8 mouse cellular contexts compared by ENCODE assay signal in the genomic region with DNA sequence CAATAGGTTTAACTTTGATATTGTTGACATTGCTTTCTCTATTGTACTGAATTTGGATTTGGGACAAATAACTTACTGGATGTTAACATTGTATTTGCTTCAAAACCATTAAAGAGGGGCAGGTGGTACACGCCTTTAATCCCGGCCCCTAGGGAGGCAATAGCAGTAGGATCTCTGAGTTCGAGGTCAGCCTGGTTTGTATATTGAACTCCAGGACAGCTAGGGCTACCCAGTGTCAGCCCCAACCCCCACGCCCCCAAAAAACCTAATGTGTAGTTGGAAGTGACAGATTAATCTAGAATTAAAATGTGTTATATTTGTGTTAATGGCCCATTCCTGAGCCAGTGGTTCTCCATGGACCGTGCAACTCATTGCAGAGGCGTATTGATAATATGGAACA. TPM values are rescaled to one million over a fixed set of nuclear protein-coding genes. Genes with fewer than 3 reads are reported as not detected.
DNase-seq lines count a peak whose midpoint lies in the region; ATAC-seq and TF ChIP-seq lines count a peak whose summit lies in the region.

No protein-coding gene starts in this region.

- H3K27ac ChIP-seq in kidney, embryonic 16.5 days (ENCODE audit: low read length) = peak overlapping the region; percentile 93
- H3K27ac ChIP-seq in embryonic facial prominence, embryonic 10.5 days (replicated peaks) = peak overlapping the region; percentile 91; the same call in 1 of the 2 replicates
- 0 out of 2 replicates have a peak overlapping the region, but pooled peaks have one; percentile 89 for H3K27ac ChIP-seq in midbrain, postnatal 0 days (ENCODE audit: low read depth, low read length)

- no peak for ATAC-seq in kidney, embryonic 16.5 days (ENCODE audit: low FRiP score, low TSS enrichment)
- ATAC-seq in midbrain, postnatal 0 days (ENCODE audit: low FRiP score) = no peak
- ATAC-seq in erythroid progenitor cell, adult 5-6 weeks (replicated peaks; ENCODE audit: low FRiP score, poor library complexity, severe bottlenecking) = no peak

- no peaks in the 10 kb centered on the region for H3K27me3 ChIP-seq in kidney, embryonic 16.5 days (ENCODE audit: insufficient read depth, low read length)
- no peaks in the 10 kb centered on the region for H3K27me3 ChIP-seq in embryonic facial prominence, embryonic 10.5 days (replicated peaks; ENCODE audit: low read depth, poor library complexity, severe bottlenecking)
- 0 out of 2 replicates have a peak, but pooled peaks cover 3% of the 10 kb centered on the region for H3K27me3 ChIP-seq in midbrain, postnatal 0 days (ENCODE audit: insufficient read depth, low read length)

- H3K9me3 ChIP-seq in kidney, embryonic 16.5 days (ENCODE audit: low read length) = no peaks in the 10 kb centered on the region
- H3K9me3 ChIP-seq in embryonic facial prominence, embryonic 10.5 days = no peaks in the 10 kb centered on the region
- no peaks in the 10 kb centered on the region for H3K9me3 ChIP-seq in midbrain, postnatal 0 days (ENCODE audit: low read length)

- H3K4me2 ChIP-seq in kidney, embryonic 16.5 days (replicated peaks; ENCODE audit: low read depth, low read length) = peak overlapping the region; percentile 75
- H3K4me2 ChIP-seq in midbrain, postnatal 0 days (ENCODE audit: low read depth, low read length, poor library complexity, severe bottlenecking) = peak overlapping the region; percentile 64

- TF ChIP-seq CTCF in midbrain, postnatal 0 days (IDR thresholded peaks at IDR 0.05) = no peak

- H3K36me3 ChIP-seq in kidney, embryonic 16.5 days (ENCODE audit: insufficient read depth, low read length) = no peaks in the 10 kb centered on the region
- no peaks in the 10 kb centered on the region; the same call in 1 of the 2 replicates for H3K36me3 ChIP-seq in embryonic facial prominence, embryonic 10.5 days (replicated peaks)
- H3K36me3 ChIP-seq in midbrain, postnatal 0 days (ENCODE audit: insufficient read depth, low read length) = no peaks in the 10 kb centered on the region

- peaks cover 20% of the 10 kb centered on the region for H3K4me1 ChIP-seq in kidney, embryonic 16.5 days (ENCODE audit: insufficient read depth, low read length)
- peaks cover 29% of the 10 kb centered on the region for H3K4me1 ChIP-seq in embryonic facial prominence, embryonic 10.5 days
- peaks cover 9% of the 10 kb centered on the region; the same call in 1 of the 2 replicates for H3K4me1 ChIP-seq in midbrain, postnatal 0 days (ENCODE audit: insufficient read depth, low read length)

- 29% methylated on average over 6 of the region's 6 CpGs for WGBS in kidney, embryonic 16.5 days
- WGBS in embryonic facial prominence, embryonic 10.5 days = 30% methylated on average over 6 of the region's 6 CpGs
- WGBS in midbrain, postnatal 0 days = 27% methylated on average over 6 of the region's 6 CpGs

- H3K4me3 ChIP-seq in kidney, embryonic 16.5 days (ENCODE audit: low read length) = peak overlapping the region; percentile 95
- H3K4me3 ChIP-seq in embryonic facial prominence, embryonic 10.5 days = peak overlapping the region; percentile 95
- peak overlapping the region; percentile 95 for H3K4me3 ChIP-seq in midbrain, postnatal 0 days (ENCODE audit: low read depth, low read length)

- no peak for DNase-seq in kidney, postnatal 14 days
- no peak for DNase-seq in embryonic facial prominence, embryonic 10.5 days (ENCODE audit: low spot score)
- peak; percentile 16 for DNase-seq in hindlimb bud, embryonic 11.5 days (ENCODE audit: extremely low spot score, low read depth, low spot score)
- no peak for DNase-seq in midbrain, postnatal 0 days (ENCODE audit: low spot score)
- no peak for DNase-seq in right cerebral cortex, postnatal 25 days
- no peak for DNase-seq in urinary bladder, postnatal 4 days (ENCODE audit: low spot score in 2 of 2)

- H3K9ac ChIP-seq in kidney, embryonic 16.5 days (replicated peaks; ENCODE audit: low read length) = peak overlapping the region; percentile 91
- peak overlapping the region; percentile 85 for H3K9ac ChIP-seq in midbrain, postnatal 0 days (replicated peaks; ENCODE audit: low read length, poor library complexity, severe bottlenecking)

RNA-seq across cellular contexts. Expression of gene Gclm, which starts 1.0 kb away (rescaled TPM):
- 98.6 and 116 TPM in 2 replicates for polyA plus RNA-seq in kidney, embryonic 16.5 days (2015; fragmentation: Nextera tagmentation; extraction: Ambion mirVana)
- 36.9 and 39.9 TPM in 2 replicates for polyA plus RNA-seq in embryonic facial prominence, embryonic 10.5 days (2016; fragmentation: Nextera tagmentation; extraction: Ambion mirVana)
- total RNA-seq in midbrain, postnatal 0 days (2014; rRNA removed) = 21.6 and 27.7 TPM in 2 replicates
- 44.3 and 51.2 TPM in 2 replicates for polyA plus RNA-seq in midbrain, postnatal 0 days (2015; fragmentation: Nextera tagmentation; extraction: Ambion mirVana)
- total RNA-seq in erythroid progenitor cell, adult 5-6 weeks (2015; ENCODE audit: low replicate concordance) = 337 and 399 TPM in 2 replicates
- total RNA-seq in erythroid progenitor cell, adult 5-6 weeks (2017; ENCODE audit: low replicate concordance) = 336 and 379 TPM in 2 replicates

RNA-seq across cellular contexts. Expression of gene Dnttip2, which starts 27.8 kb away (rescaled TPM):
- polyA plus RNA-seq in kidney, embryonic 16.5 days (2015; fragmentation: Nextera tagmentation; extraction: Ambion mirVana) = 68.1 and 70.4 TPM in 2 replicates
- 97.3 and 100 TPM in 2 replicates for polyA plus RNA-seq in embryonic facial prominence, embryonic 10.5 days (2016; fragmentation: Nextera tagmentation; extraction: Ambion mirVana)
- 10.8 and 22.8 TPM in 2 replicates for total RNA-seq in midbrain, postnatal 0 days (2014; rRNA removed)
- polyA plus RNA-seq in midbrain, postnatal 0 days (2015; fragmentation: Nextera tagmentation; extraction: Ambion mirVana) = 43.9 and 50.1 TPM in 2 replicates
- 58.7 and 68.3 TPM in 2 replicates for total RNA-seq in erythroid progenitor cell, adult 5-6 weeks (2015; ENCODE audit: low replicate concordance)
- total RNA-seq in erythroid progenitor cell, adult 5-6 weeks (2017; ENCODE audit: low replicate concordance) = 23.7 and 31.9 TPM in 2 replicates

RNA-seq across cellular contexts. Expression of gene Bcar3, which starts 47.5 kb away (rescaled TPM):
- polyA plus RNA-seq in kidney, embryonic 16.5 days (2015; fragmentation: Nextera tagmentation; extraction: Ambion mirVana) = 15.9 and 16.1 TPM in 2 replicates
- polyA plus RNA-seq in embryonic facial prominence, embryonic 10.5 days (2016; fragmentation: Nextera tagmentation; extraction: Ambion mirVana) = 9.3 and 10.1 TPM in 2 replicates
- total RNA-seq in midbrain, postnatal 0 days (2014; rRNA removed) = 11.4 and 27.2 TPM in 2 replicates
- polyA plus RNA-seq in midbrain, postnatal 0 days (2015; fragmentation: Nextera tagmentation; extraction: Ambion mirVana) = 5.5 and 6.0 TPM in 2 replicates
- total RNA-seq in erythroid progenitor cell, adult 5-6 weeks (2015; ENCODE audit: low replicate concordance) = 0.72 TPM in 1 of 2 replicates, not detected in the other
- 2.6 TPM in 1 of 2 replicates, not detected in the other for total RNA-seq in erythroid progenitor cell, adult 5-6 weeks (2017; ENCODE audit: low replicate concordance)
